Mouse (Mus musculus) activated CD4-positive, CD25-positive, alpha-beta regulatory T cell, adult 9 weeks (primary cell): Measurements from ENCODE around the gene Lor. TPM values are rescaled to one million over a fixed set of nuclear protein-coding genes. Genes with fewer than 3 reads are reported as not detected.

ENCODE experiments used
- polyA plus RNA-seq: library from polyadenylated mRNA; unstranded; fragments of 100-300 nt; shearing (Covaris generic); gene quantifications from one replicate; pipeline ENCODE4 v1.2.1, GENCODE M21; 2017

The Lor gene
- polyA plus RNA-seq: not detected

DNA sequence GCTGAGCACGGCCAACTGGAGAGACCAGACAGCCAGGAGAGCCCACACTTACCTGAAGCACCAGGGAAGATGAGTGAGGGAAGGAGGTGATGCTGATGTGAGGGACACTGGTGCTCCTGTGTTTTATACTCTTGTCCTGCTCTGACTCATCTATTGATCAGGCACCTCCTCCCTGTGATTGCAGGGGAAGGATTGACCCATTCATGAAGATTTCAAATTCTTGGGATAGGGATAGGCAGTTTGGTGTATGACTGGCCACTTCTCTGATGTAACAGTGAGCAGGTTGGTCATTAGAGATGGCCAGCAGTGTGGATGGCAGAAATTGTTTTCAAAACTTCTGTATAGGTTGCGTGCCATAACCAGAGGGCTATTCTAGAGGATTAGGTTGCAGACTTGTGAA lies at the start of gene Lor:
TSS of gene Lor (minus strand) at position 101 of the 400 bp plus-strand sequence.

DNA sequence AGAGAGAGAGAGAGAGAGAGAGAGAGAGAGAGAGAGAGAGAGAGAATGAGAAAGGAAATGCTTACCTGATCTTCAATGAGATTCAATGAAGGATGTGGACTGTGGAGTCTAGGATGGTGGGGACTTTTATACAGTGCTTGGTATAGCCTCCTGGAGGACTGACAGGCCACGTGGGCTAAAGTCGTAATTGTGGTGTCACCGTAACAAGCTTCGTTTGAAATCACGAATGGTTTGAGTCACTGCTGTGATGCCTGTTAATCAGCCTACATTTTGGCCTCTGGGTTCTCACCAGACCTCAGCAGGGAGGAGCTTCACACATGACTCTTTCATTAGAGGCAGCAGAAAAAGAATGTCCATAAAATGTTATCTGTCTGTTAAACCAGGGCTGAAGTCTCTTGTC lies 40.9 kb upstream of the Lor start, which contains the start of gene Prr9:
TSS of gene Prr9 (minus strand) at position 101 of the 400 bp plus-strand sequence.

Other genes starting within 250 kb of the Lor start
- gene Pglyrp3, start 68.6 kb downstream of the Lor start, polyA plus RNA-seq: not detected
- gene Prr9, start 40.8 kb upstream of the Lor start, polyA plus RNA-seq: not detected
- gene Lelp1, start 59.6 kb upstream of the Lor start, polyA plus RNA-seq: not detected
- gene Sprr2a1, start 132.7 kb upstream of the Lor start, polyA plus RNA-seq: not detected
- gene Sprr2a2, start 132.8 kb upstream of the Lor start, polyA plus RNA-seq: not detected
- gene Sprr2a3, start 202.3 kb upstream of the Lor start, polyA plus RNA-seq: not detected
- gene Sprr2b, start 233.5 kb upstream of the Lor start, polyA plus RNA-seq: not detected